Mouse (Mus musculus): ENCODE measurements around the gene Cdkn2aipnl.
A peak's percentile ranks its signal among the peaks of the same experiment; 100 is the strongest.

Gene Cdkn2aipnl

DNA sequence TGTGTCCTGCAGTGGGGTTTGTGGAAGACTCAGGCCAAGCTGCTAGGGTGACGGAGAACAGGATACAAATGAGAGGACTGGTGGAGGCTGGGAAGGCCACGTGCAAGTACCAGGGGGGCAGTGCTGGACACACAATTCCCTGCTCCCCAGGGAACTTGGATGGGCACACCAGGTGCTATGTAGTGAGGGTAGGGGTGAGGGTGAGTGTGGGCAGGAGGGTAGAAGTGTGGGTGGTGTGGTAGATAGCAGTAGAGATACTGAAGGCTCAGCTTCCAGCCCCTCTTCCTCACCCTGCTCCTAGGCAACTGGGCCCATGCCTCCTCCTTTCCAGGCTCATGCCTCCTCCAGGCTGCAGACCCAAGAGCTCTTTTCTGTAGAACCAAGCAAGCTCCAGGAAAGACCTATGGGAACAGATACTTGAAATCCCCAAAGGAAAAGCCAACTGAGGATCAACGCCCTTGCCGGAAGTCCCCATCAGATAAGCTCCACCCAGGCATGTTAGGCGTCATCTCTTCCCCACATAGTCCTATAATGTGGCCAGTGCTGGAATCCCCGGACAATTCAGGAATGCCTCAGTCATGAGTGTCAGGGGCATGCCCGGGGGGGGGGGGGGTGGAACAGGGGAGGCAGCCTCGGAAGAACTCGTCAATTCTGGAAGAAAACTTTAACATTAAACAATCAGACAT lies 18.2 kb upstream of the Cdkn2aipnl start:
- peak; percentile 65 for DNase-seq

DNA sequence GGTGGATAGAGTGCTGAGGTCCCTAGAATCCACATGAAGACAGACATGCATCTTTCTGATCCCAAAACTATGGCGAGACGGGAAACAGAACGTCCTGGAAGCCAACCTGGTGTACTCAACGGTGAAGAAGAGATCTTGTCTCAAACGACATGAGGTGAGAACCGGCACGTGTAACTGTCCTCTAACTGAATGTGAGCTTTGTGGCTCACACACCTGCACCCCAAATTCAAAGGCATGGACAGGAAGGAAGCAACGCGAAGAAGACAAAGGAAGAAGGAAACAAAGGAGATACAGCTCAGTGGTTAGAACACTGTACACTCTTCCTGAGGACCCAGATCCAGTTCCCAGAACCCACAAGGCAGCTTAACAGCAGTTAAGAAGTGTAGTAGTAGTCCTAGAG lies 17.5 kb upstream of the Cdkn2aipnl start:
- peak; percentile 79 for DNase-seq

DNA sequence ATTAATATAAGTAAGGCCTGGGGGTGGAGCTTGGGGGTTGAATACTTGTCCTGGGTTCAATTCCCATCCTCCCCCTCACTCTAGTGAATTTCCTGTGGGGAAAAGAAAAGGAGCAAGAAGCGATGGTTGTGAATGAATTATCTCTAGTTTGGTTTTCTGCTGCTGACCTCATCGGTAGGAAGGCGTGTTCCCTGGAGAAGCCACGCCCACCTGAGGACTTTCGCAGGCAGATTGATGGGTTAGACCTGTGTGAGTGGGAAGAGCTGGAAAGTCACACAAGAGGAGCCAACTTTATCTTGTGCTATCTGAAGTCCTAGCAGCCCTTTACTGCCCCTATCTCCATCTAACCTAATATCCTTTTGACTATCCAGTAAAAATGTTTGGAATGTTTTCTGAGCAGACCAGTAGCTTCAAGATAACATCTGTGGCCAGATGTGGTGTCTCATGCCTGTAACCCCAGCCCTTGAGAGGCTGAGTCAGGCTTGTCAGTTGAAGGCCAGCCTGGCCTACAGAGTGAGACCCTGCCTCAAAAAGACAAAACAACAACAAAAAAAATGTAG lies 15.5 kb upstream of the Cdkn2aipnl start:
- DNase-seq = no peak

DNA sequence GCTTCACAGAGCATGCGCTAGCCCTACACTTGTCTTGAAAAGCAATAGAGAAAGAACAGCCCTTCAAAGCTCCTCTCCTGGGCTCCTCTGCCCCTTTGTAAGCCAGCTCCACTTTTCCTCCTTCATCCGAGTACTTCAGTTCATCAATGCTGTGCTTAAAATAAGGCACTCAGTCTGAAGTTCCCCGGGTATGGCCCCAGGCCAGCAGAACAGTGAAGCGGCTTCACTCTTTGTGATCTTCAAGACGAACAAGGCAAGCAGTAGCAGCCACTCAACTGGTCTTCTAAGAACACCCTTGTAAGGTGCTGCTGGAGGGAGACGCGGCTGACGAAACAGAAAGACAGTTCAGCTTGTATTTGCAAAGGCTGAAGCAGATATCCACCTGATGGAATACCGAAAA lies 11.3 kb upstream of the Cdkn2aipnl start:
- no peak for DNase-seq

DNA sequence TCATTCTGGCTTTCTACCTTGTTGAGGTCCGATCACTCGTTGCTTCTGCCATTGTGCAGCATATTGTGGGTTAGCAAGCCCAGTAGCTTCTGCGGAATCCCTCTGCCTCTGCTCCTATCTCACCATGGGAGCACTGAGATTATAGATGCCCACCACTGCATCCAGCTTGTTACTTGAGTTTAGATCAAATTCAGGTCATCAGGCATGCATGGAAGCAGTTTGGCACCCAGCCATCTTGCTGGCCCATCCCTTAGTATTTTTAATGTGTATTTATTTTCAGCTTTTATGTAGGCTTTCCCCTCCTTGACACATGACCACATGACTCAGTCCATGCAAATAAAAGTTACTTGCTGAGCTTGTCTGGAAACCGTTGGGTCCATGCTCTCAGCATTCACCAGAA lies 9.7 kb upstream of the Cdkn2aipnl start:
- no peak for DNase-seq

DNA sequence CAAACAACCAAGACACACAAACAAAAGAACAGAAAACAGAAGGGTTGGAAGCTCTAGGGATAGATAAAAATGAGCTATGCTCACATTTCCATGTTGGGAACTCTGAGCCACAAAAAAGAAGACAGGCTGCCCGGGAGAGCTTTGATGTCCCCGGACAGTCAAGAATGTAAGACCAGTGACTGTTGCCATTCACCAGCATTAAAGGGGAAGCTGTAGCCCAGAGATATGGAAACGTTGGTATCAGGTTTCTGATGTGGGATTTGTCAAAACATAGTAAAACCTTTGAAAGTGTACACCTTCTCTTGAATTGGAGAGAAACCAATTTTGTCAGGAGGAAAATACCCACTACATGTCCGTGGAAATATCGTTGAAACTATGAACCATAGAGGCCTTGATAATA lies 8.0 kb upstream of the Cdkn2aipnl start:
- no peak for DNase-seq

DNA sequence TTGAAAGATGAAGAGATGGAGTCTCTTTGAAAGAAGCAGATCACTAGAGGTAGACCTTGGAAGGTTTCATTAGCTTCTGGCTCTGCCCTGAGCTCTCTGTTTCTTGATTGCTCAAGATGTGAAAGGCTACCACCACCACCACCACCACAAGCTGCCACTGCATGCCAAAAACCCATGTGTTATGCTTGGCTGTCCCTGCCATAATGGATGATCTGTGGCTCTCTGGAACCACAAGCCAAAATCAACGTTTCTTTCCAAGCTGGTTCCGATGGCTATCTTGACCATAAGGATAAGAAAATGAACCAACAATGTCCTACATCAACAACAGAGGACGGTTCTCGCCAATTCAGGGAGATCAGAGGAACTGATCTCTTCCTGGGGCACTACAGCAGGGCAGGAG lies 7.4 kb upstream of the Cdkn2aipnl start:
- no peak for DNase-seq

DNA sequence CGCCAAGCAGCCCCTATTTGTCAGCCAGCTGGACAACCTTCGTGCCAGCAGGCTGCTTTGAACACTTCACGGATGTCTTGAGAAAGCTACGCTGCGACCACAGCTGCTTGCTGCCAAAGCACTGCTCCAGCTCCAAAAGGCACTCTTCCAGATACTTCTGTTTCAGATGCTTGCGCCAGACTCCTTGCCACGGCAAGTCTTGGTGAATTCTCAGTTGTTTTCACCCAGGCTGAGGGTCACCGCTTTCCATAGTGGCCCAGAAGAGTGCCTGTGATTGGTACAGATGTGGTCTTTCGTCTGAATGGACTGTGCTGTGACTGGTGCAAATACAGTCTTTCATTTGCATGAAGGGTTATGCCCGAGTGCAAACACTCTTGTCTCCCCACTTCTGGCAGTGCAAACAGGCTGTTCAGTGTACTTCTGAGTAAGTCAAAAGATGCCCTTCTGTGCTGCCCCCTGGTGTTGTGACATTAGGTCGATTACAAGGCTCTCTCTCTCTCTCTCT lies 6.4 kb upstream of the Cdkn2aipnl start:
- peak; percentile 60 for DNase-seq

DNA sequence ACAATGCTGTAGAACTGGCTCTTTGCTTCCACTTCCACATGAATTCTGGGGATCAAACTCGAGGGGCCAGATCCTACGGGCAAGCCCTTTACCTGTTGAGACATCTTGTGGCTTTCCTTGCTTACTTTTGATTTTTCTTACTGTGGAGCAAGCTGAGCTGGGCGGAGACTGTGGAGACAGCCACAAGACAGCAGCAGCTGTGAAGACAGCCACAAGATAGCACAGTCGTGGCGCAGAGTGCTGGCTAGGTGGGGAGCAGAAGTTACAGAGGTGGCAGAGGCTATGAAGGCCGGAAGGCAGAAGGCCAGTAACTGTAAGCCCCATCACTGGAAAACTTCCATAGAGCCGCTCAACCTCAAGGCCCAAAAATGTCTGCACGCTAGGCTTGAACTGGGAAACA lies 5.7 kb upstream of the Cdkn2aipnl start:
- peak; percentile 75 for DNase-seq

DNA sequence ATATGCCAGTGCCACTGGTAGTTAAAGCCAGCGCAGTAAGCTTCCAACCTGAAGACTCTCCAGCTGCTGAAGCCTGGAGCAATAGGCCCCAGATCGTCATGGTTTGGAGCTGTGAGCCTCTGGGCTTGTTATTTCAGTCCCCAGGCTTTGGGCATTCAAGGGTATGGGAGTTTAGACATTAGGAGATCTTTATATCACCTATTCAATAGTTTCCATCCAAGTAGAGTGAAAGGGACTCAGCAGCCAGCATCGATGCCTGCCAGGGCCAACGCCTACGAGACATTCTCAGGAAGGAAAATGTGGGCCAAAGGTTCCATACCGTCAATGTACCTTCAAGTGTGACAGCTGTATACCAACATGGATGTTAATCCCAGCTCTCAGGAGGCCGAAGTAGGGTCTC lies 5.2 kb upstream of the Cdkn2aipnl start:
- DNase-seq = no peak

DNA sequence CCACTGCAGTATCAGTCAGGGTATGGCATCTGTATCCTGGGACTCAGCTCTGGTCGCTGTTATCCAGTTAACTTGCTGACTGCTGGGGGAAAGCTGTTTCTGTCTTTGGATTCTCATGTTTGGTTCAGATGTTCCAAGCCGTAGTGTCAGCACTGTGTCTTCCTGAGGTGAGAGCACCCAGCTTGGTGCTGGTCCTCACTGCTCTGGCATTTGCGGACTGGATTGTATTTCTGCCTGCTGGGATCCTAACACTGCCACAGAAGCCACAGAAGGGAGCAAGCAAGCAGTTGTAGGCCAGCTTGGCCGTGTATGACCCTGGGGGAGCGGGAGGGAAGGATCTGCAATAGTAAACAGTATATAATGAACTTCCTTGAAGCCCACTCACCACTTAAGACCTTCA lies 810 bp upstream of the Cdkn2aipnl start:
- DNase-seq = no peak

DNA sequence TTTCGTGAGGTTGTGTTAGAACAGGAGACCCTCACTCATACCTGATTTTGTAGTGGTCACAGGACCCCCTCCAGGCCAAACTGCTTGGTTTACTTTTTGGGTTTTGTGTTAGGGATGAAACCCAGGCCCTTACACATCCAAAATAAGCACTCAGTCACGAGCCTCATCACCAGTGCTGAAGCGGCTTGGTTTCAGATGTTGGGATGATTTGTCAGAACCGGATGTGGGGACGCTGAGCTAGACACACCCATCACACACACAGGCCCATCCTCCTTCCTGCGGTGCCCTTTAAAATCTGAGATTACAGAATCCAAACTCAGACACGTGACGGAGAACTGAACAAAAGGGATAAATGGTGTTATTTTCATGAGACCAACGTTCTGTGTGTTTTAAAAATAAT lies 1.4 kb downstream of the Cdkn2aipnl start:
- no peak for DNase-seq

DNA sequence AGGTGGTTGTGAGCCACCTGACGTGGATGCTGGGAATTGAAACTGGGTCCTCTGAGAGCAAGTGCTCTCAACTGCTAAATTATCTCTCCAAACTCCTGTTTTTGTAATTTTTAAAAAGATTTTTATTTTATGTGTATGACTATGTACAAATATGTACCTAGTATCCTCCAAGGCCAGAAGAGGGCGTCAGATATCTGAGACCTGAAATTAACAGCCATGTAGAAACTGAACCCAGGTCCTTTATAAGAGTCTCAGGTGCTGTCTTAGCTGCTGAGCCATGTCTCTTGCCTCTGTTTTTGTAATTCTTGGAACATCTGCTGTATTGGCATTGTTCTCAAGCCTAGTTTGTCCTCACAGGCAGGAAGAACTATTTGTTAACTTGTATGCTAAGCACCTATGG lies 2.0 kb downstream of the Cdkn2aipnl start:
- DNase-seq = no peak

DNA sequence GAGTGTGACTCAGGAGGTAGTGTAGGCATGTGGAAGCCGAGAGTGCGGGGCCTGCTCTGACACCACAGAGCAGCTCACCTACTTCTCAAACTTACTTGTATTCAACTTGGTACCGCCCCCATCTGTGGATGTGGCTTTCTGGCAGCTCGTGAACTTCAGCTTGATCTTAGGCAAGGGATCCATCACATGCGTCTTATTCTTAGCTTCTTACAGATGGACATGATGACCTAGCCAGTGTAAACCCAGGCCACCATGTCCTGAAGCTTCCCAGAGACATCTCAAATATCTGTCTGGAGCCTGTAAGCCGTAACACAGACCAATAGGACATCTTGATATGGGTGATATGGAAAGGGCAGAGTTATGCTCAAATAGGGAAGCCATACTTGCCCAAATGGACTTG lies 4.2 kb downstream of the Cdkn2aipnl start:
- no peak for DNase-seq

DNA sequence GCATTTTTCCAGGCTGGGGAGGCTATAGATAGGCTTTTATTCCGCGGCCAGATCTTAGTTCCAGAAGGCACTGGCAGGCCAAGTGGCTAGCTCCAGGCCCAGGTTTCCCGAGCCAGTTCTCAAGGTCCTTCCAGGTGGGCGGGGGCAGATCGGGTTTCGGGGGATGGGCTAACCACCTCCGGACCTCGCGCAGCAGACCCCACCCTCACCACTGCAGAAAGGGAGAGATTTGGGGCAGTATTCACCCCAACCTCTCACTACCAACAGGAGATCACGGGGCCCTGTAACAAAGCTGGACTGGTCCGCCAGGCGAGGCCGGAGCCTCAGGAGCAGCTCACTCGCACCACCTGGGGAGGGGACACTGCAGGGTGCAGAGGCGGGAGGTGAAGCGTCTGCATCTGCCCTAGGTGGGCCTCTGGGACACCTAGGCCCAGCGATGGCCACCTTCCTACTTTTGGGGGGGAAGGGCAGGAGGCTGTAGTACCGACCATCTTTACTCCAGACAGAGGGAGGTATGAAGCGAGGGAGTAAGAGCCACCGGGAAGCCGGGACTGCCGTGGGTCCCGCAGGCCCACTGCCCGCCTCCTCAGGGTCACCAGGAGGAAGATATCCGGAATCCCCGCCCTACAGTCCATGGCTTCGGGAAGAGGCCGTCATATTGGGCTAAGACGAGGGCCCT lies 32.3 kb downstream of the Cdkn2aipnl start:
- no peak for DNase-seq

DNA sequence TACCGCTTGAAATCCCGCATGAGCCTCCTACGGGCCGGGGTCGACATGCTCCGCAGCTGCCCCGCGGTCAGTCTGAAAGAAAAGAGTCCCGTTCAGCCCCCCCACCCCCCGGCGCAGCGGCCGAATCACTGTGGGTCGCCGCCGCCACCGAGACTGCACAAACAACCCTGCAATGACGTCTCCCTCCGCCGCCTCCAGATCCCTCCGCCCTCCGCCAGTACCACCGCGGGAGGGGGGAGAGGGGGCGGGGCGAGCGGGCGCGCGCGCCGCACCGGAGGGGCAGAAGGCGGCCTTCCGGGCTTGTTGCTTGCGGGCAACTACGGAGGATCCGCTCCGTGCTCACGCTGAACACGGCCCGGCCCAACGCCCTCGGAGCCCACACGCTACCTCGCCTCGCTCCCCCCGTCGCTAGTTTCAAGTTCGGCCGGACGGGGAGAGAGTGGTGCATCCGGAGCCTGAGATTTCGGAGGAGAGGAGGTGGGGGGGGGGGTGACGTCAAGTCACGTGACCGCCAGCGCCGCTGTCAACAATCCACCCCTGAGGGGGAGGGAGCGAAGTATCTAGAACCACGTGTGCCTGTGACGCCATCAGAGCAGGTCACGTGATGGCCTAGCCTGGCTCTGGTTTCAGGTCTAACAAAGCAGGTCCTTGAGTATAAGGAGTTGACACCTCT lies 33.0 kb downstream of the Cdkn2aipnl start, which contains the start of gene Ube2b:
Ube2b (minus strand) TSS at position 473 of the 673 bp plus-strand sequence.
- peak; percentile 93 for DNase-seq

DNA sequence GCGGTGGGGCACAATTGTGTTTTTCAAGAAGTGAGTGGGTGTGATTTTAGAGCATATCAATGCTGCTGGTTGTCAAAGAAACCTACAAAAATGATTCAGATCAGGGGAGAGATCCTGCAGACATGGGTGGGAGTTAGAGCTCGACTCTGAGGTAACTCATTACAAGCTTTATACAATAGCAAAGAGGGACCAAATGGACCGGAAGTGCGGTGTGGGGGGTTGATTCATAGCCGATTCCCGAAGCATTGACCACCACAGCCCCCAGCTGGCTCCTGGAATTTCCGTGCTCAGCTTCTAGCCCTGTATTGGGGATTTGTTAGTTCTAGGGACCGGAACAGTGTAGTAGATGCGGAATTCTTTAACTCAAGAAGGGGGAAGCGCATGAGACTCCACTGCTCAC lies 33.9 kb downstream of the Cdkn2aipnl start:
- no peak for DNase-seq

DNA sequence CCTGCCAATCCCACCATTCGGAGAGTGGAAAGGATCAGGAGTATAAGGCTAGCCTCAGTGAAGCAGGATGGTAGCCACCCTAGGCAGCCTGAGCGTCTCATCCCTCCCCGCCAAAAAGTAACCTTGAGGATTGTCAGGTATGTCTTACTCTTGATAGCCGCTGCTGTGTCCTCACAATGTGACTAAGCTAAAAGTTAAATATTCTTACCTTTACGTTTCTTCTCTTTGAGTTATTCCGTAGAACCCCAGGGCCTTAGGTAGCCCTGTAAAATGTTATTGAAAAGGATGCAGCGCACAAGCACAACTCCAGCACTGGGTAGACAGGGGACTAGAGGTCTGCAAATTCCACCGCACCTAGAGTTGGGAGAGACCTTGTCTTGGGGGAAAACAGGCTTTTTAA lies 34.4 kb downstream of the Cdkn2aipnl start:
- DNase-seq = no peak

DNA sequence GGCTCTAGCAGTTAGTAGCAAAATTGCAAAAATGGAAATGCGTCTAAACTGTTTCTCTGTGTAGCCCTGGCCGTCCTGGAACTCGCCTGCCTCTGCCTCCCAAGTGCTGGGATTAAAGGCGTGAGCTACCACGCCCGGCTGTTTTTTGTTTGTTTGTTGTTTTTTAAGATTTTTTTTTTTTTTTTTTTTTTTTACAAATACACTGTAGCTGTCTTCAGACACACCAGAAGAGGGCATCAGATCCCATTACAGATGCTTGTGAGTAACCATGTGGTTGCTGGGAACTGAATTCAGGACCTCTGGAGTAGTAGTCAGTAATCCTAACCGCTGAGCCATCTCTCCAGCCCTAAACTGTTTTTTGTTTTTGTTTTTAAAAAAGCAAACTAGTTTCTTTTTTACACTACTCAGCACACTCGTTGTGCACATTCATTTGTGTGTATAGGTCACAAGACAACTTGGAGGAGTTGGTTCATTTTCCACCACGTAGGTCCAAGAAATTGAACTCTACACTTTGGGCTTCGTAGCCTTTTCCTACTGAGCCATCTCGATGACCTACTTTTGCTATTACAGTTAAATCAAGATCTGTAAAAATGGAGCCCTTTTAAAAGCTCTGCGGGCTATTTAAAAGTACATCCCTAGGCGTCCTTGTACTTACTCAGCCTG lies 35.5 kb downstream of the Cdkn2aipnl start:
- no peak for DNase-seq

DNA sequence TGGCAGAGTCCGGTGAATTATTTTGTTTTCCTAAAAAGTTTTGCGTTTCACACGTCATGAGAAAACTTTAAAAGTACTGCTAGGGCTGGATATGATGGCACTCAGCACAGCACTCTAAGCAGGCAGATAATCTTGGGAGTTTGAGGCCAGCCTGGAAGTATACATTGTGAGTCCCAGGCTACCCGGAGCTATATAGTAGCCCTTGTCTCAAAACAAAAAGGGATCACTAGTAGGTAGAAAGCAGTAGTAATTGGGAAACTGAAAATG lies 36.0 kb downstream of the Cdkn2aipnl start:
- no peak for DNase-seq

DNA sequence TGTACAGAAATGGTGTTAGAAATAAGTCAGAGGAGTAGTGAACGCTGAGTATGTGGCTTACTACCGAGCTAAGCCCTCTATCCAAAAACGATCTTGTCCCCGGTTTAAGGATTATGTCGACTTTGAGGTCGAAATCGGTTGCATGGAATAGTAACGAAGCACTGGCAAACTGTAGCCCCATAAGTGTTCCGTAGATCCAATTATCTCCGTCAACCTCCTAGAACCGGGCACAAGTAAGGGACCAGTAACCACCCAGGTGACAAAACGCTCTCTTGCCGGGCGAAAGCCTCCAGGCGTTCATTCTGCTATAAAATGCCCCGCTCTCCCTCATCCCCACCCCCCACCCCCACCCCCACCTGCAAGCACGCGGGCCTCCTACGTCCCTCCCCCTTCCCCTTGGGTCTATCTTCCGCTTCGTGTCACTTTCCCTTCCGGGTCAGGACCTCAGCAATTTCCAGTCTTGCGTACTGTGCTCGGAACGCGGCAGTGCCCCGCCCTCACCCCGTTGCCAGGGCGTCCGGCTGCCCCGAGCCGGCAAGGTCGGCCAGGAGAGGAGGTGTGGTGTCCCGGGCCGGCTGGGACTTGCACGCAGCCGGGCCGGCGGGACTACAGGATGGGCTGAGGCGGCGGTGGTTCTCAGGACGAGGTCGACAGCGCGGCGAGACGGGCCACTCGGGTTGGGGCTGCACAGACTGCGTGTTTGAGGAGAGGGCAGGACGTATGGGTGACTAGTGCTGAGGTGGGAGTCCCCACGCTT lies 36.5 kb downstream of the Cdkn2aipnl start, which contains the start of gene Cdkl3:
Cdkl3 (plus strand) TSS at position 450 of the 757 bp plus-strand sequence.
- DNase-seq = peak; percentile 91

DNA sequence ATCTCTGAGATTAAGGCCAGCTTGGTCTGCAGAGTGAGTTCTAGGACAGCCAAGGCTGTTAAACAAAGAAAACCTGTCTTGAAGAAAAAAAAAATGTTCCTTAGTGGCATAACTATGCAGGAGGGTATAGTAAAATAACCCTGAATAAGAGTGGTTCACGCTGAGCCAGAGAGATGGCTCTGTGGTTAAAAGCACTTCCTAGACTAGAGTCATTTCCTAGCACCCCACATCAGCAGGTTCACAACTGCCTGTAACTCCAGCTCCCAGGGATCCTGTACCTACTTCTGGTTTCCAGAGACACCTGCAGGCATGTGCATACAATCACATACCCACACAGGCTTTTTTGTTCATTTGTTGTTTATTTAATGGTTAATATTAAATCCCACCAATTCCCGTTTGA lies 38.1 kb downstream of the Cdkn2aipnl start:
- DNase-seq = no peak

DNA sequence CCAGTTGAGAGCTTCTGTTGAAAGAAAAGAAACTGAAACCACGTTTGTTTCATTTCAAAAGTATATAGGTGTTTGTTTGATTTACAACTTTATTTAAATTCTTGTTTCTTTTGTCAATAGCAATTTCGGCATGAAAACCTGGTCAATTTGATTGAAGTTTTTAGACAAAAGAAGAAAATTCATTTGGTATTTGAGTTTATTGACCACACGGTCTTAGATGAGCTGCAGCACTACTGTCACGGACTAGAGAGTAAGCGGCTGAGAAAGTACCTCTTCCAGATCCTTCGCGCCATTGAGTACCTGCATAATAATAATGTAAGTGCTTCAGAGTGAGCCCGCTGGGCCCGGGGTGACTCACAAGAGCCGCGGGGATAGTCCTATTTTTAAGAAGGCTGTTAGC lies 43.5 kb downstream of the Cdkn2aipnl start:
- DNase-seq = no peak
